Mouse (Mus musculus) limb, embryonic 10.5 days (tissue): ENCODE measurements around the gene Zfp667. TPM values are rescaled to one million over a fixed set of nuclear protein-coding genes. Genes with fewer than 3 reads are reported as not detected.
A peak's percentile ranks its signal among the peaks of the same experiment; 100 is the strongest.

Experiments used
- DNase-seq: peaks from one replicate; pipeline ENCODE4 v3.0.0-alpha.2; 2017; ENCODE audit warnings: low spot score
- H3K27ac ChIP-seq: fragments of 300-500 bp; sonication (generic); 2 replicates; pipeline ENCODE4 v1.5.1; 2016; ENCODE audit warnings: mild to moderate bottlenecking
- H3K27me3 ChIP-seq: fragments of 300-500 bp; sonication (generic); 2 replicates; pipeline ENCODE4 v1.6.1; 2016; ENCODE audit warnings: low read depth, mild to moderate bottlenecking; ENCODE audit not compliant: poor library complexity, severe bottlenecking
- H3K36me3 ChIP-seq: fragments of 300-500 bp; sonication (generic); 2 replicates; pipeline ENCODE4 v1.6.1; 2016; ENCODE audit warnings: mild to moderate bottlenecking, moderate library complexity
- H3K4me1 ChIP-seq: fragments of 300-500 bp; sonication (generic); 2 replicates; pipeline ENCODE4 v1.6.1; 2016
- H3K4me3 ChIP-seq: fragments of 300-500 bp; sonication (generic); 2 replicates; pipeline ENCODE4 v1.5.1; 2016; ENCODE audit warnings: mild to moderate bottlenecking, moderate library complexity
- H3K9me3 ChIP-seq: fragments of 300-500 bp; sonication (generic); replicated peaks from 2 replicates; pipeline ENCODE4 v1.6.1; 2016; ENCODE audit warnings: mild to moderate bottlenecking
- WGBS: fragments of 180-500 bp; shearing (Covaris S2); methylation state at CpG from one replicate; pipeline ENCODE4 v1.1.7; 2016; 5-methylcytosine and 5-hydroxymethylcytosine counted together
- polyA plus RNA-seq: library from polyadenylated mRNA; unstranded; fragments of >200 nt; fragmentation: Nextera tagmentation; extraction: Ambion mirVana; gene quantifications from 2 replicates; pipeline ENCODE4 v1.2.1, GENCODE M21; 2016

Zfp667 gene
- polyA plus RNA-seq, 1 experiment from 2014 or later, result 6.4 TPM

GRCm38 (mm10) chr7:6343501-6344071 is 57.2 kb downstream of the Zfp667 start, which contains the start of gene Gm3854:
Gm3854 (plus strand) TSS chr7:6343759.
- Histone ChIP-seq H3K36me3 (no peaks in the 10 kb centered on the region), H3K9me3 (no peaks in the 10 kb centered on the region), H3K27ac (peak within 1 kb of the TSS; percentile 89), H3K27me3 (no peaks in the 10 kb centered on the region), H3K4me3 (peak within 1 kb of the TSS; percentile 66), H3K4me1 (no peaks in the 10 kb centered on the region)
- DNase-seq, result peak; percentile 81
- WGBS, result under 1% methylated on average over 26 of the region's 26 CpGs

GRCm38 (mm10) chr7:6344124-6344523 is 57.7 kb downstream of the Zfp667 start:
- Histone ChIP-seq H3K4me1 (no peaks in the 10 kb centered on the region), H3K36me3 (no peaks in the 10 kb centered on the region), H3K27me3 (no peaks in the 10 kb centered on the region), H3K27ac (peak overlapping the region; percentile 89; the same call in 1 of the 2 replicates), H3K9me3 (no peaks in the 10 kb centered on the region), H3K4me3 (peak overlapping the region; percentile 66)
- WGBS, result 38% methylated on average over 10 of the region's 10 CpGs
- no peak for DNase-seq

Other genes starting within 250 kb of the Zfp667 start
- not detected in 2 replicates for gene Nlrp4c, start 241.4 kb upstream of the Zfp667 start, polyA plus RNA-seq
- 29.8 and 32.4 TPM in 2 replicates for gene Zfp787, start 130.6 kb upstream of the Zfp667 start, polyA plus RNA-seq
- gene Zfp444, start 114.4 kb upstream of the Zfp667 start, polyA plus RNA-seq, result 85.6 and 88.3 TPM in 2 replicates
- gene Galp, start 89.5 kb upstream of the Zfp667 start, polyA plus RNA-seq, result not detected in 2 replicates
- gene Zscan5b, start 64.3 kb upstream of the Zfp667 start, polyA plus RNA-seq, result not detected in 2 replicates
- not detected in 2 replicates for gene Epp13, start 33.9 kb upstream of the Zfp667 start, polyA plus RNA-seq
- gene Zfp583, start 44.7 kb downstream of the Zfp667 start, polyA plus RNA-seq, result 5.2 and 6.7 TPM in 2 replicates
- gene Gm3854, start 57.2 kb downstream of the Zfp667 start, polyA plus RNA-seq, result 2.6 and 2.8 TPM in 2 replicates
- gene Zfp78, start 76.7 kb downstream of the Zfp667 start, polyA plus RNA-seq, result 1.3 and 1.4 TPM in 2 replicates
- gene Zfp28, start 96.7 kb downstream of the Zfp667 start, polyA plus RNA-seq, result 9.2 and 13.9 TPM in 2 replicates
- 0.09 and 0.34 TPM in 2 replicates for gene Smim17, start 112.1 kb downstream of the Zfp667 start, polyA plus RNA-seq
- 0.03 TPM in 1 of 2 replicates, not detected in the other for gene Gm20715, start 123.7 kb downstream of the Zfp667 start, polyA plus RNA-seq
- not detected in 2 replicates for gene Olfr1344, start 152.1 kb downstream of the Zfp667 start, polyA plus RNA-seq
- not detected in 2 replicates for gene Olfr1336, start 169.6 kb downstream of the Zfp667 start, polyA plus RNA-seq
- gene Olfr1346, start 180.5 kb downstream of the Zfp667 start, polyA plus RNA-seq, result not detected in 2 replicates
- gene Olfr5, start 200.4 kb downstream of the Zfp667 start, polyA plus RNA-seq, result not detected in 2 replicates
- not detected in 2 replicates for gene Olfr1347, start 213.2 kb downstream of the Zfp667 start, polyA plus RNA-seq
- gene Olfr1348, start 222.2 kb downstream of the Zfp667 start, polyA plus RNA-seq, result not detected in 2 replicates
- gene Olfr1349, start 236.4 kb downstream of the Zfp667 start, polyA plus RNA-seq, result not detected in 2 replicates